Comparison of ENCODE assay signal across 37 mouse cellular contexts in genomic region chr16:93971046-93971445, GRCm38 (mm10). TPM values are rescaled to one million over a fixed set of nuclear protein-coding genes. Genes with fewer than 3 reads are reported as not detected.
A peak's percentile ranks its signal among the peaks of the same experiment; 100 is the strongest.
DNase-seq lines count a peak whose midpoint lies in the region; ATAC-seq and TF ChIP-seq lines count a peak whose summit lies in the region.
"Had no signal": no experiment of that assay in that cellular context is flagged by ENCODE, and none has a peak within 500 bp of the region (broad histone marks: within the 10 kb centered on the region; RNA-seq: fewer than 3 reads in every experiment).

No protein-coding gene starts in this region.

- no peak overlapping the region for H3K4me3 ChIP-seq in forebrain, embryonic 13.5 days
- no peak overlapping the region for H3K4me3 ChIP-seq in forebrain, embryonic 12.5 days (replicated peaks)
- no peak overlapping the region for H3K4me3 ChIP-seq in hindbrain, embryonic 15.5 days
- H3K4me3 ChIP-seq in hindbrain, embryonic 10.5 days, result no peak overlapping the region
- no peak overlapping the region for H3K4me3 ChIP-seq in midbrain, embryonic 13.5 days (replicated peaks)
- H3K4me3 ChIP-seq in midbrain, postnatal 0 days (ENCODE audit: low read depth, low read length), result no peak overlapping the region
- H3K4me3 ChIP-seq in forebrain, embryonic 16.5 days (replicated peaks; ENCODE audit: low read length), result no peak overlapping the region
- H3K4me3 ChIP-seq: embryonic facial prominence, embryonic 10.5 days; embryonic facial prominence, embryonic 15.5 days; left cerebral cortex, adult 2 months; liver, embryonic 12.5 days; myocyte; stomach, embryonic 15.5 days had no signal

- H3K27ac ChIP-seq in forebrain, embryonic 13.5 days, result no peak overlapping the region
- no peak overlapping the region for H3K27ac ChIP-seq in forebrain, embryonic 12.5 days
- no peak overlapping the region for H3K27ac ChIP-seq in hindbrain, embryonic 15.5 days (replicated peaks)
- no peak overlapping the region for H3K27ac ChIP-seq in hindbrain, embryonic 10.5 days
- H3K27ac ChIP-seq in midbrain, embryonic 13.5 days, result no peak overlapping the region
- H3K27ac ChIP-seq in midbrain, postnatal 0 days (ENCODE audit: low read depth, low read length), result no peak overlapping the region
- no peak overlapping the region for H3K27ac ChIP-seq in forebrain, embryonic 16.5 days (ENCODE audit: low read length)
- H3K27ac ChIP-seq: embryonic facial prominence, embryonic 10.5 days; embryonic facial prominence, embryonic 15.5 days; left cerebral cortex, adult 2 months; liver, embryonic 12.5 days; stomach, embryonic 15.5 days had no signal

- H3K4me2 ChIP-seq in forebrain, embryonic 13.5 days, result no peak overlapping the region
- H3K4me2 ChIP-seq in forebrain, embryonic 12.5 days, result no peak overlapping the region
- no peak overlapping the region for H3K4me2 ChIP-seq in hindbrain, embryonic 15.5 days
- H3K4me2 ChIP-seq in midbrain, embryonic 13.5 days (replicated peaks), result no peak overlapping the region
- no peak overlapping the region for H3K4me2 ChIP-seq in midbrain, postnatal 0 days (ENCODE audit: low read depth, low read length, poor library complexity, severe bottlenecking)
- H3K4me2 ChIP-seq in forebrain, embryonic 16.5 days (ENCODE audit: low read length), result no peak overlapping the region
- H3K4me2 ChIP-seq: embryonic facial prominence, embryonic 15.5 days; heart, embryonic 11.5 days; liver, embryonic 12.5 days; stomach, embryonic 15.5 days had no signal

- no peak for DNase-seq in hindbrain, embryonic 10.5 days (ENCODE audit: low spot score)
- DNase-seq in midbrain, postnatal 0 days (ENCODE audit: low spot score), result no peak
- DNase-seq in retina, postnatal 1 day, result no peak
- DNase-seq: adrenal gland, adult 2 months; adrenal gland, postnatal 36 days; cerebellum, adult 8-10 months; cerebellum, postnatal 25 days; gastrocnemius, postnatal 25 days; heart, adult 18-20 months; heart, postnatal 4 days; kidney, postnatal 14 days; liver, postnatal 0 days; lung, postnatal 36 days; right cerebral cortex, postnatal 14 days had no signal

- no peak for TF ChIP-seq CTCF in midbrain, postnatal 0 days (IDR thresholded peaks at IDR 0.05)

- ATAC-seq in forebrain, embryonic 13.5 days, result peak; percentile 48; the same call in 1 of the 2 replicates
- no peak for ATAC-seq in forebrain, embryonic 12.5 days (ENCODE audit: low FRiP score)
- peak; percentile 45; the same call in 1 of the 2 replicates for ATAC-seq in hindbrain, embryonic 15.5 days (ENCODE audit: low FRiP score, low read depth)
- ATAC-seq in midbrain, embryonic 13.5 days, result peak; percentile 29; the same call in 1 of the 2 replicates
- ATAC-seq in midbrain, postnatal 0 days (ENCODE audit: low FRiP score), result no peak
- peak; percentile 85 for ATAC-seq in forebrain, embryonic 16.5 days
- ATAC-seq: activated CD4-positive, CD25-positive, alpha-beta regulatory T cell, adult 4 months; intestine, postnatal 0 days; liver, embryonic 12.5 days; liver, postnatal 0 days; midbrain, embryonic 16.5 days had no signal

- 86% methylated on average over 11 of the region's 11 CpGs for WGBS in forebrain, embryonic 13.5 days
- 76% methylated on average over 11 of the region's 11 CpGs for WGBS in forebrain, embryonic 12.5 days
- 47% methylated on average over 11 of the region's 11 CpGs for WGBS in hindbrain, embryonic 15.5 days
- 87% methylated on average over 11 of the region's 11 CpGs for WGBS in hindbrain, embryonic 10.5 days
- WGBS in midbrain, embryonic 13.5 days, result 78% methylated on average over 11 of the region's 11 CpGs
- WGBS in midbrain, postnatal 0 days, result 69% methylated on average over 11 of the region's 11 CpGs
- 45% methylated on average over 11 of the region's 11 CpGs for WGBS in forebrain, embryonic 16.5 days

- no peaks in the 10 kb centered on the region for H3K36me3 ChIP-seq in forebrain, embryonic 13.5 days (ENCODE audit: poor library complexity, severe bottlenecking)
- H3K36me3 ChIP-seq in forebrain, embryonic 12.5 days (replicated peaks), result no peaks in the 10 kb centered on the region
- H3K36me3 ChIP-seq in hindbrain, embryonic 15.5 days, result no peaks in the 10 kb centered on the region
- H3K36me3 ChIP-seq in hindbrain, embryonic 10.5 days, result no peaks in the 10 kb centered on the region
- no peaks in the 10 kb centered on the region for H3K36me3 ChIP-seq in midbrain, embryonic 13.5 days
- no peaks in the 10 kb centered on the region for H3K36me3 ChIP-seq in midbrain, postnatal 0 days (ENCODE audit: insufficient read depth, low read length)
- H3K36me3 ChIP-seq in forebrain, embryonic 16.5 days (ENCODE audit: control insufficient read depth, insufficient read depth), result no peaks in the 10 kb centered on the region
- H3K36me3 ChIP-seq: embryonic facial prominence, embryonic 10.5 days; embryonic facial prominence, embryonic 15.5 days; liver, embryonic 12.5 days; stomach, embryonic 15.5 days had no signal

- H3K9me3 ChIP-seq in forebrain, embryonic 13.5 days (replicated peaks), result no peaks in the 10 kb centered on the region
- H3K9me3 ChIP-seq in forebrain, embryonic 12.5 days, result no peaks in the 10 kb centered on the region
- no peaks in the 10 kb centered on the region for H3K9me3 ChIP-seq in hindbrain, embryonic 15.5 days
- no peaks in the 10 kb centered on the region for H3K9me3 ChIP-seq in hindbrain, embryonic 10.5 days
- H3K9me3 ChIP-seq in midbrain, embryonic 13.5 days, result no peaks in the 10 kb centered on the region
- no peaks in the 10 kb centered on the region for H3K9me3 ChIP-seq in midbrain, postnatal 0 days (ENCODE audit: low read length)
- H3K9me3 ChIP-seq in forebrain, embryonic 16.5 days (ENCODE audit: control insufficient read depth, low read length), result no peaks in the 10 kb centered on the region
- H3K9me3 ChIP-seq: embryonic facial prominence, embryonic 10.5 days; embryonic facial prominence, embryonic 15.5 days; stomach, embryonic 15.5 days had no signal

- no peaks in the 10 kb centered on the region for H3K27me3 ChIP-seq in forebrain, embryonic 13.5 days
- H3K27me3 ChIP-seq in forebrain, embryonic 12.5 days, result peaks cover 5% of the 10 kb centered on the region; the same call in 1 of the 2 replicates
- H3K27me3 ChIP-seq in hindbrain, embryonic 15.5 days, result 0 out of 2 replicates have a peak, but pooled peaks cover 2% of the 10 kb centered on the region
- no peaks in the 10 kb centered on the region for H3K27me3 ChIP-seq in hindbrain, embryonic 10.5 days (ENCODE audit: insufficient read depth, poor library complexity, severe bottlenecking)
- H3K27me3 ChIP-seq in midbrain, embryonic 13.5 days, result 0 out of 2 replicates have a peak, but pooled peaks cover 3% of the 10 kb centered on the region
- no peaks in the 10 kb centered on the region for H3K27me3 ChIP-seq in midbrain, postnatal 0 days (ENCODE audit: insufficient read depth, low read length)
- no peaks in the 10 kb centered on the region for H3K27me3 ChIP-seq in forebrain, embryonic 16.5 days (replicated peaks; ENCODE audit: control insufficient read depth, insufficient read depth, low read length)
- H3K27me3 ChIP-seq: CH12.LX; embryonic facial prominence, embryonic 15.5 days; stomach, embryonic 15.5 days had no signal

- H3K9ac ChIP-seq in forebrain, embryonic 13.5 days, result no peak overlapping the region
- no peak overlapping the region for H3K9ac ChIP-seq in forebrain, embryonic 12.5 days
- no peak overlapping the region for H3K9ac ChIP-seq in hindbrain, embryonic 15.5 days
- H3K9ac ChIP-seq in midbrain, embryonic 13.5 days (replicated peaks), result no peak overlapping the region
- no peak overlapping the region for H3K9ac ChIP-seq in midbrain, postnatal 0 days (replicated peaks; ENCODE audit: low read length, poor library complexity, severe bottlenecking)
- H3K9ac ChIP-seq in forebrain, embryonic 16.5 days (replicated peaks; ENCODE audit: low read depth, low read length), result no peak overlapping the region
- H3K9ac ChIP-seq: embryonic facial prominence, embryonic 15.5 days; liver, embryonic 12.5 days; liver, postnatal 0 days; stomach, embryonic 15.5 days had no signal

- H3K4me1 ChIP-seq in forebrain, embryonic 13.5 days, result no peaks in the 10 kb centered on the region
- H3K4me1 ChIP-seq in forebrain, embryonic 12.5 days, result no peaks in the 10 kb centered on the region
- peaks cover 7% of the 10 kb centered on the region; the same call in 1 of the 2 replicates for H3K4me1 ChIP-seq in hindbrain, embryonic 15.5 days (replicated peaks)
- H3K4me1 ChIP-seq in hindbrain, embryonic 10.5 days (replicated peaks), result peaks cover 15% of the 10 kb centered on the region
- H3K4me1 ChIP-seq in midbrain, embryonic 13.5 days (replicated peaks), result no peaks in the 10 kb centered on the region; the same call in 1 of the 2 replicates
- no peaks in the 10 kb centered on the region for H3K4me1 ChIP-seq in midbrain, postnatal 0 days (ENCODE audit: insufficient read depth, low read length)
- H3K4me1 ChIP-seq in forebrain, embryonic 16.5 days (replicated peaks; ENCODE audit: control insufficient read depth, insufficient read depth, low read length), result peaks cover 10% of the 10 kb centered on the region
- H3K4me1 ChIP-seq: stomach, embryonic 15.5 days had no signal

RNA-seq across cellular contexts. Expression of gene Cldn14, which starts 37.6 kb away (rescaled TPM):
- polyA plus RNA-seq in forebrain, embryonic 13.5 days (2015; fragmentation: Nextera tagmentation; extraction: Ambion mirVana), result 0.39 TPM in 1 of 2 replicates, not detected in the other
- not detected in 2 replicates for polyA plus RNA-seq in forebrain, embryonic 12.5 days (2016; fragmentation: Nextera tagmentation; extraction: Ambion mirVana)
- not detected in 2 replicates for polyA plus RNA-seq in hindbrain, embryonic 15.5 days (2015; fragmentation: Nextera tagmentation; extraction: Ambion mirVana)
- polyA plus RNA-seq in hindbrain, embryonic 10.5 days (2016; fragmentation: Nextera tagmentation; extraction: Ambion mirVana), result not detected in 2 replicates
- polyA plus RNA-seq in midbrain, embryonic 13.5 days (2015; fragmentation: Nextera tagmentation; extraction: Ambion mirVana), result not detected in 2 replicates
- 0.76 TPM in 1 of 2 replicates, not detected in the other for total RNA-seq in midbrain, postnatal 0 days (2014; rRNA removed)
- polyA plus RNA-seq in midbrain, postnatal 0 days (2015; fragmentation: Nextera tagmentation; extraction: Ambion mirVana), result 0.12 TPM in 1 of 2 replicates, not detected in the other
- polyA plus RNA-seq in forebrain, embryonic 16.5 days (2015; fragmentation: Nextera tagmentation; extraction: Ambion mirVana), result not detected in 2 replicates
- total RNA-seq: adrenal gland, adult 2 months; adrenal gland, postnatal 36 days; gastrocnemius, adult 18-20 months; gastrocnemius, postnatal 25 days; heart, adult 18-20 months; heart, postnatal 4 days; megakaryocyte, adult 5-6 weeks had no signal
- polyA plus RNA-seq: activated CD4-positive, CD25-positive, alpha-beta regulatory T cell, adult 4 months; C2C12; embryonic facial prominence, embryonic 10.5 days; heart, embryonic 16.5 days; kidney, embryonic 14.5 days; limb, embryonic 14.5 days; lung, embryonic 16.5 days; midbrain, embryonic 16.5 days had no signal

Comparison
In these comparisons a context has a peak if more than half of its experiments do, and no peak if none do; other contexts are left out.
1. ATAC-seq: peak in forebrain, embryonic 13.5 days (single experiment), hindbrain, embryonic 15.5 days (single experiment), midbrain, embryonic 13.5 days (single experiment) and forebrain, embryonic 16.5 days (single experiment); none in forebrain, embryonic 12.5 days (single experiment) and midbrain, postnatal 0 days (single experiment).